Mouse (Mus musculus) liver (tissue): ENCODE measurements around the gene Ppfia2.

Experiments
- DNase-seq: peaks from one replicate; pipeline ENCODE4 v3.0.0-alpha.2; 2020; ENCODE audit warnings: mixed read lengths

Ppfia2 gene

GRCm38 (mm10) chr10:106469855-106470532 is at the start of gene Ppfia2:
TSS of gene Ppfia2 (plus strand) at chr10:106470339.
- peak; percentile 4 for DNase-seq

- DNase-seq: no peak
Observed at GRCm38 (mm10) chr10:106468956-106469721, 1.0 kb upstream of the Ppfia2 start.

GRCm38 (mm10) chr10:106470533-106471205 is 530 bp downstream of the Ppfia2 start:
- DNase-seq: no peak

- no peak for DNase-seq
Observed at GRCm38 (mm10) chr10:106509281-106510165, 39.4 kb downstream of the Ppfia2 start.

- DNase-seq: no peak
Observed at GRCm38 (mm10) chr10:106566036-106566435, 95.9 kb downstream of the Ppfia2 start.

GRCm38 (mm10) chr10:106585026-106585425 is 114.9 kb downstream of the Ppfia2 start:
- no peak for DNase-seq

- no peak for DNase-seq
Observed at GRCm38 (mm10) chr10:106585476-106586080, 115.4 kb downstream of the Ppfia2 start.

GRCm38 (mm10) chr10:106587817-106588216 is 117.7 kb downstream of the Ppfia2 start:
- no peak for DNase-seq

- DNase-seq: no peak
Observed at GRCm38 (mm10) chr10:106590944-106591343, 120.8 kb downstream of the Ppfia2 start.

GRCm38 (mm10) chr10:106596976-106597375 is 126.8 kb downstream of the Ppfia2 start:
- no peak for DNase-seq

- no peak for DNase-seq
Observed at GRCm38 (mm10) chr10:106603319-106603898, 133.3 kb downstream of the Ppfia2 start.

- DNase-seq: no peak
Observed at GRCm38 (mm10) chr10:106609177-106609981, 139.2 kb downstream of the Ppfia2 start.

GRCm38 (mm10) chr10:106610222-106610621 is 140.1 kb downstream of the Ppfia2 start:
- DNase-seq: no peak

- DNase-seq: no peak
Observed at GRCm38 (mm10) chr10:106618194-106618593, 148.1 kb downstream of the Ppfia2 start.

GRCm38 (mm10) chr10:106620952-106621351 is 150.8 kb downstream of the Ppfia2 start:
- DNase-seq: no peak

GRCm38 (mm10) chr10:106623342-106623741 is 153.2 kb downstream of the Ppfia2 start:
- DNase-seq: no peak

GRCm38 (mm10) chr10:106632171-106632935 is 162.2 kb downstream of the Ppfia2 start:
- no peak for DNase-seq

- no peak for DNase-seq
Observed at GRCm38 (mm10) chr10:106633898-106634297, 163.8 kb downstream of the Ppfia2 start.

GRCm38 (mm10) chr10:106652276-106652675 is 182.1 kb downstream of the Ppfia2 start:
- no peak for DNase-seq

GRCm38 (mm10) chr10:106665221-106665620 is 195.1 kb downstream of the Ppfia2 start:
- DNase-seq: no peak
